Mouse (Mus musculus): ENCODE data around the gene Mapk1. TPM values are rescaled to one million over a fixed set of nuclear protein-coding genes. Genes with fewer than 3 reads are reported as not detected.
"Not testable (repeated sequence)": the region's sequence is repeated elsewhere in the genome, so short reads cannot be mapped to it uniquely, and the experiment has no call there.

The Mapk1 gene
- polyA plus RNA-seq, 1 experiment from 2014 or later: 164 TPM

DNA sequence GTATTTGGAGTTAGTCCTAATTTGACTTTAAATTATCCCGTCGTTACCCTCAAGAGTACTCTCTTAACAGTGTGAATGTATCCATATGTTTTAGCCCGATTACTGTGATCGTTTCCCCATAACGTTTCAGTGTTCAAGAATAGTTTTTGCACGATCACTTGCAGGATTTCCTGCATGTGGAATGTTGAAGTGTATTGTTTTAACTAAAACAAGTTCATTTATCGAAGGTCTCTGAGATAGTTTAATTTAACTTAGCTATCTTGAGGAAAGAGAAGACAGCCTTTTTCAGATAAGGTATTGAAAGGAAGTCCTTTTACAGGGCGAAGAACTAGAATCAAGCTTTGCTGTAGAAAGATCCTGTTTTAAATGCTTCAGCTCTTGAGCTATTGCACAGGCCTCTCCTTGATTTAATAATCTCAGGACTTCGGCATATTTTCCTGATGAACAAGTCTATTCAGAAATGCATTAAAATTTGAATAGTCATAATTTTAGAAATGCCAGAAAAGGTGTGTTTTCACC lies 1.3 kb downstream of the Mapk1 start:
- 14% methylated on average over 9 of the region's 9 CpGs for WGBS

DNA sequence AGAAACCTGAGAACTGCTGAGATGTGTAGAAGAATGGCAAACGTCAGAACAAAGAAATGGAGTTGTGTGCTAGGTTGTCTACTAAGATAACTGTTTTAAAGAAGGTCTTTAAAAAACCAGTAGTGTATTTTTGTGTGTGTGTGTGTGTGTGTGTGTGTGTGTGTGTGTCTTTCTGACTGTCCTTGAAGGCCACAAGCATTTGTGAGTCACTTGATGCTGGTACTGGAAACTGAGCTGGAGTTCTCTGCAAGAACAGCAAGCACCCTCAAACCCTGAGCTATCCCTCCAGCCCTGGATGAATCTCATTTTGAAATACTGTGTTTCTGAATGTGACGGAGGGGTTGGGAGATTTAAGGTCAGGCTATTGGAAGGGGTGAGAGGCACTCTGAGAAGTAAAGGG lies 4.1 kb downstream of the Mapk1 start:
- Histone ChIP-seq H3K27me3 (no peaks in the 10 kb centered on the region), H3K4me2 (replicated peaks) (no peak overlapping the region), H3K27ac (replicated peaks) (no peak overlapping the region), H3K4me1 (peaks cover 26% of the 10 kb centered on the region), H3K36me3 (peaks cover 2% of the 10 kb centered on the region; the same call in 1 of the 2 replicates), H3K9me3 (replicated peaks) (no peaks in the 10 kb centered on the region), H3K4me3 (replicated peaks) (no peak overlapping the region), H3K9ac (no peak overlapping the region)
- no peak for ATAC-seq (ENCODE audit: insufficient number of reproducible peaks, low FRiP score, low TSS enrichment, low read depth)
- 71% methylated on average over 2 of the region's 2 CpGs for WGBS

More for the DNA sequence above, 1.3 kb downstream of the Mapk1 start:
- Histone ChIP-seq H3K4me1 (peaks cover 14% of the 10 kb centered on the region), H3K4me2 (replicated peaks) (peak overlapping the region; percentile 72), H3K9me3 (replicated peaks) (no peaks in the 10 kb centered on the region), H3K4me3 (replicated peaks) (peak overlapping the region; percentile 95), H3K27ac (replicated peaks) (no peak overlapping the region), H3K36me3 (peaks cover 2% of the 10 kb centered on the region; the same call in 1 of the 2 replicates), H3K27me3 (no peaks in the 10 kb centered on the region), H3K9ac (peak overlapping the region; percentile 97)
- no peak for ATAC-seq (ENCODE audit: insufficient number of reproducible peaks, low FRiP score, low TSS enrichment, low read depth)

- H3K9ac ChIP-seq: no peak overlapping the region
- no peaks in the 10 kb centered on the region for H3K9me3 ChIP-seq (replicated peaks)
- peaks cover 2% of the 10 kb centered on the region; the same call in 1 of the 2 replicates for H3K36me3 ChIP-seq
- no peak for ATAC-seq (ENCODE audit: insufficient number of reproducible peaks, low FRiP score, low TSS enrichment, low read depth)
- no peak overlapping the region for H3K27ac ChIP-seq (replicated peaks)
- H3K4me1 ChIP-seq: peaks cover 26% of the 10 kb centered on the region
- WGBS: 52% methylated on average over 5 of the region's 5 CpGs
- no peak overlapping the region for H3K4me2 ChIP-seq (replicated peaks)
- no peaks in the 10 kb centered on the region for H3K27me3 ChIP-seq
- no peak overlapping the region for H3K4me3 ChIP-seq (replicated peaks)
Observed at GRCm38 (mm10) chr16:16988842-16989241, 5.7 kb downstream of the Mapk1 start.

DNA sequence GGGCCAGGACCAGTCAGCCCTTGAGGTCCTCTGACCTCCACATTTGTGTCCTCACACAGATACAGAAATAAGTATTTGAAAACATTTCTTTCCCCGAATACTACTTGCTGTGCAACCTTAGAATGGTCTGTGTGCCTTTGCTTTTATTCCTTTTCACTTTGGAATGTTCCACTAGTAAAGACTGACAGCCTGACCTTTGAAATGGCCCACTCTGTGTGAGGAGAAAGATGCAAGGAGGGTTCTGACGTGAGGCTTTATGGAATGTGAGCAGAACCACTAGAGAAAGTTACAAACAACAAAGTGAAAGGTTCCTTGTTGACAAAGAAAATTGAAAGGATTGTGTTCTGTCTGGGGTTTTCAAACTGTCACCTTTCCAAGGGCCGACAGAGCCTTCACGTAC lies 6.8 kb downstream of the Mapk1 start:
- Histone ChIP-seq H3K9ac (no peak overlapping the region), H3K27ac (replicated peaks) (no peak overlapping the region), H3K27me3 (no peaks in the 10 kb centered on the region), H3K4me1 (peaks cover 22% of the 10 kb centered on the region), H3K36me3 (peaks cover 6% of the 10 kb centered on the region; the same call in 1 of the 2 replicates), H3K9me3 (replicated peaks) (no peaks in the 10 kb centered on the region), H3K4me2 (replicated peaks) (no peak overlapping the region), H3K4me3 (replicated peaks) (no peak overlapping the region)
- no peak for ATAC-seq (ENCODE audit: insufficient number of reproducible peaks, low FRiP score, low TSS enrichment, low read depth)
- 78% methylated on average over 4 of the region's 4 CpGs for WGBS

GRCm38 (mm10) chr16:16994426-16995052 lies 11.4 kb downstream of the Mapk1 start:
- peaks cover 11% of the 10 kb centered on the region for H3K4me1 ChIP-seq
- H3K36me3 ChIP-seq: 0 out of 2 replicates have a peak, but pooled peaks cover 4% of the 10 kb centered on the region
- no peak overlapping the region for H3K27ac ChIP-seq (replicated peaks)
- no peak overlapping the region for H3K4me2 ChIP-seq (replicated peaks)
- H3K27me3 ChIP-seq: no peaks in the 10 kb centered on the region
- WGBS: 79% methylated on average over 4 of the region's 4 CpGs
- H3K9me3 ChIP-seq (replicated peaks): no peaks in the 10 kb centered on the region
- ATAC-seq (ENCODE audit: insufficient number of reproducible peaks, low FRiP score, low TSS enrichment, low read depth): no peak
- no peak overlapping the region for H3K9ac ChIP-seq
- no peak overlapping the region for H3K4me3 ChIP-seq (replicated peaks)

- H3K4me2 ChIP-seq (replicated peaks); H3K36me3 ChIP-seq; ATAC-seq (ENCODE audit: insufficient number of reproducible peaks, low FRiP score, low TSS enrichment, low read depth); H3K9me3 ChIP-seq (replicated peaks); H3K27me3 ChIP-seq; H3K4me3 ChIP-seq (replicated peaks); H3K4me1 ChIP-seq; H3K9ac ChIP-seq; H3K27ac ChIP-seq (replicated peaks): not testable (repeated sequence)
- WGBS: 87% methylated on average over 10 of the region's 10 CpGs
Observed at GRCm38 (mm10) chr16:16996121-16996729, 13.0 kb downstream of the Mapk1 start.

DNA sequence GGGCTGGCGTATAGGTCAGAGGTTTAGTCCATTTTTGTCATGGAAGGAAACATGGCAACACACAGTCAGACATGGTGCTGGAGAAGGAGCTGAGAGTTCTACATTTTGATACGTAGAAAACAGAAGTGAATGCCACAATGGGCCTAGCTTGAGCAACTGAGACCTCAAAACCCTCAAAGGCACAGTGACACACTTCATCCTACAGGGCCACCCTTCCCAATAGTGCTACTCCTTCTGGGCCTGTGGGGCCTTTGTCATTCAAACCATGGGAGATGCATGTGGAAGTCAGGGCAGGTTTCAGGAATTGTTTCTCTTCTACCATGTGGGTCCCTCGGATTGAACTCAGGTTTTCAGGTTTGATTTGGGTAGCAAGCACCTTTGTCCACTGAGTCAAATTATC lies 17.9 kb downstream of the Mapk1 start:
- Histone ChIP-seq H3K4me1 (no peaks in the 10 kb centered on the region), H3K9ac (no peak overlapping the region), H3K27me3 (no peaks in the 10 kb centered on the region), H3K4me3 (replicated peaks) (no peak overlapping the region), H3K4me2 (replicated peaks) (no peak overlapping the region), H3K36me3 (no peaks in the 10 kb centered on the region), H3K9me3 (replicated peaks) (no peaks in the 10 kb centered on the region), H3K27ac (replicated peaks) (no peak overlapping the region)
- WGBS: 92% methylated on average over 3 of the region's 3 CpGs
- ATAC-seq (ENCODE audit: insufficient number of reproducible peaks, low FRiP score, low TSS enrichment, low read depth): no peak

- no peaks in the 10 kb centered on the region for H3K27me3 ChIP-seq
- no peak overlapping the region for H3K4me2 ChIP-seq (replicated peaks)
- 77% methylated on average over 1 of the region's 1 CpGs for WGBS
- H3K36me3 ChIP-seq: no peaks in the 10 kb centered on the region
- no peak for ATAC-seq (ENCODE audit: insufficient number of reproducible peaks, low FRiP score, low TSS enrichment, low read depth)
- H3K4me3 ChIP-seq (replicated peaks): no peak overlapping the region
- no peaks in the 10 kb centered on the region for H3K9me3 ChIP-seq (replicated peaks)
- H3K27ac ChIP-seq (replicated peaks): no peak overlapping the region
- H3K4me1 ChIP-seq: no peaks in the 10 kb centered on the region
- H3K9ac ChIP-seq: no peak overlapping the region
Observed at GRCm38 (mm10) chr16:17007070-17007469, 23.9 kb downstream of the Mapk1 start.

DNA sequence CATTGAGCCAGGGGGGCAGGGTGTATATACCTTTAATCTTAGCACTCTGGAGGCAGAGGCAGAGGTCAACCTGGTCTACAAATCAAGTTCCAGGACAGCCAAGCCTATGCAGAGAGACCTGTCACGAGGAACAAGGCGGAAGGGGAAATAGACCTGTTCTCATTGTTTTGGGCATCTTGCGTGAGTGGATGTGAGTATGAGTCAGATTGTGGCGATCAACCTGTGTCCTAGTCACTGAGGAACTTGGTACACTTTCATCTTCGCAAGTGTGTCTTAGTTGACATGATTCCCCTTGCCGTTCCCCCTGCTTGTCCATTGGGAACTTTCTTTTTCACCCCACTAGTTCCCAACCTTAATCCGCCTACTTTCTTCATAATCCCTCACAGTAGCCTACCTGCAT lies 26.9 kb downstream of the Mapk1 start:
- ATAC-seq (ENCODE audit: insufficient number of reproducible peaks, low FRiP score, low TSS enrichment, low read depth): no peak
- Histone ChIP-seq H3K27ac (replicated peaks) (no peak overlapping the region), H3K4me1 (no peaks in the 10 kb centered on the region), H3K4me2 (replicated peaks) (no peak overlapping the region), H3K36me3 (no peaks in the 10 kb centered on the region), H3K4me3 (replicated peaks) (no peak overlapping the region), H3K27me3 (no peaks in the 10 kb centered on the region), H3K9me3 (replicated peaks) (no peaks in the 10 kb centered on the region), H3K9ac (no peak overlapping the region)
- 91% methylated on average over 7 of the region's 7 CpGs for WGBS

DNA sequence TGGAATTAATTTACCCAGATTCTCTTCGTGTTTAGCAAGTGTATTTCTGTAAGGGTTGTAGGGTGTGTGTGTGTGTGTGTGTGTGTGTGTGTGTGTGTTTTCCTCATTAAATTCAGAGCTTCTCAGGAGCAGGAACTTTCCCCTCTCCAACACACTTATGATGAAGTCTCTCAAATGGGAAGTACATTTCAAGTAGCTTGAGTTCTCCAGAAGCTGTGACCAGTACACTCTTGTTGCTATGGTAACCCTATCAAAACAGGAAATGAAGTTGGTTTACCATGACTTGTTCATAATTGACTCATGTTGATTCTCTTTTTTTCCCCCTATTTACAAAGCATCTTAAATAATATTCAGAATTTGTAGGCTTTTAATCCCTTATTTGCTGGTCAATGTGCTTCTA lies 29.4 kb downstream of the Mapk1 start:
- Histone ChIP-seq H3K9ac (no peak overlapping the region), H3K4me3 (replicated peaks) (no peak overlapping the region), H3K36me3 (peaks cover 6% of the 10 kb centered on the region; the same call in 1 of the 2 replicates), H3K9me3 (replicated peaks) (no peaks in the 10 kb centered on the region), H3K27me3 (no peaks in the 10 kb centered on the region), H3K27ac (replicated peaks) (no peak overlapping the region), H3K4me2 (replicated peaks) (no peak overlapping the region), H3K4me1 (no peaks in the 10 kb centered on the region)
- ATAC-seq (ENCODE audit: insufficient number of reproducible peaks, low FRiP score, low TSS enrichment, low read depth): no peak
- WGBS: 81% methylated on average over 1 of the region's 1 CpGs

GRCm38 (mm10) chr16:17015111-17015852 lies 32.1 kb downstream of the Mapk1 start:
- Histone ChIP-seq H3K9ac (no peak overlapping the region), H3K4me2 (replicated peaks) (no peak overlapping the region), H3K27ac (replicated peaks) (no peak overlapping the region), H3K36me3 (peaks cover 25% of the 10 kb centered on the region), H3K4me1 (no peaks in the 10 kb centered on the region), H3K4me3 (replicated peaks) (no peak overlapping the region), H3K27me3 (no peaks in the 10 kb centered on the region), H3K9me3 (replicated peaks) (no peaks in the 10 kb centered on the region)
- ATAC-seq (ENCODE audit: insufficient number of reproducible peaks, low FRiP score, low TSS enrichment, low read depth): no peak
- WGBS: 80% methylated on average over 4 of the region's 4 CpGs
